Mouse (Mus musculus): Measurements from ENCODE around the gene Hes1. TPM values are rescaled to one million over a fixed set of nuclear protein-coding genes. Genes with fewer than 3 reads are reported as not detected.

Hes1 gene
- 14.6 and 19.1 TPM in 2 replicates for polyA plus RNA-seq (2015; fragmentation: Nextera tagmentation; extraction: Ambion mirVana)

DNA sequence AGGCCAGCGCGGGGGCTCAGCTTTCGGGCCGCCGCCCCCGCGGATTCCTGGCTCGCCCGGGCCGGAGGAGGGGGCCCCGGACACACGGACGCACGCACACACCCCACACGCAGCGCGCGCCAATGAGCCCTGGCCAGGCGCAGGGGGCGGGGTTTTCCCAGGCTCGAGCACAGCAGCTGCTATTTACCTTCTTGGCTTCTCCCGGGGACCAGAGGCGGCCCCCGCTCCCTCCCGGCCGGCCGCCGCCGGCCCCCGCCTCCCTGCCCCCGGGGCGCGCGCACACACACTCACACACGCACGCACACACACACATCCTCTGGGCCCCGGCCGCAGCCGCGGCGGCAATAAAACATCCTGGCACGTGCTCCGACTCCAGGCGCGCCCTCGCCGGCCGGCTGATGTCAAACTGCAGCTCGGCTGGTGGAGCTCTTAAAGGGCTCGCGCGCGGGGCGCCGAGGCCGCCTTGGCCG, at the start of gene Hes1:
Gene Hes1, plus strand, starts transcription at position 401 of the 470 bp plus-strand sequence.
- Histone ChIP-seq H3K9ac (peak within 1 kb of the TSS; percentile 82), H3K4me2 (peak within 1 kb of the TSS; percentile 98), H3K4me1 (replicated peaks) (peaks cover 70% of the 10 kb centered on the region), H3K4me3 (peak within 1 kb of the TSS; percentile 56), H3K9me3 (no peaks in the 10 kb centered on the region), H3K27ac (peak within 1 kb of the TSS; percentile 90), H3K36me3 (no peaks in the 10 kb centered on the region), H3K27me3 (peaks cover 78% of the 10 kb centered on the region)
- ATAC-seq (ENCODE audit: low FRiP score) = peak; percentile 78
- 0% methylated on average over 56 of the region's 57 CpGs for WGBS

DNA sequence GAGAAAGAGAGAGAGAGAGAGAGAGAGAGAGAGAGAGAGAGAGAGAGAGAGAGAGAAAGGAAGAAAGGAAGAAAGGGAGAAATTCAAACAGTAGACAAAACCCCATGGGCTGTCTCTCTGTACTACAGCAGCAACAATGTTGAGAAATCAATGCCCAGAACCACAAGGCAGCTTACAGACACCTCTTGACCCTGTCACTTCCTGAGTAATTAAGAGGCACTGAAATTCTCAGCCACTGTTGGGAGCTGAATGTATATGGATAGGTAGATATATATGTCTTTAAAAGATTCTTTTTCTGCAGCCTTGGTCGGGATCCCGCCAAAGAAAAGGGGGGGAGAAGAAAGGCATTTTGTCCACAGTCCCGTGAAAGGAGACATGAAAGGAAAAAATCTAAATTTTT, 48.1 kb upstream of the Hes1 start:
- no peak overlapping the region for H3K4me2 ChIP-seq
- H3K27ac ChIP-seq = no peak overlapping the region
- peaks cover 27% of the 10 kb centered on the region for H3K4me1 ChIP-seq (replicated peaks)
- H3K36me3 ChIP-seq = no peaks in the 10 kb centered on the region
- WGBS = 45% methylated on average over 3 of the region's 3 CpGs
- H3K9ac ChIP-seq = no peak overlapping the region
- H3K4me3 ChIP-seq = no peak overlapping the region
- H3K9me3 ChIP-seq = no peaks in the 10 kb centered on the region
- H3K27me3 ChIP-seq = peaks cover 71% of the 10 kb centered on the region
- ATAC-seq (ENCODE audit: low FRiP score) = no peak

DNA sequence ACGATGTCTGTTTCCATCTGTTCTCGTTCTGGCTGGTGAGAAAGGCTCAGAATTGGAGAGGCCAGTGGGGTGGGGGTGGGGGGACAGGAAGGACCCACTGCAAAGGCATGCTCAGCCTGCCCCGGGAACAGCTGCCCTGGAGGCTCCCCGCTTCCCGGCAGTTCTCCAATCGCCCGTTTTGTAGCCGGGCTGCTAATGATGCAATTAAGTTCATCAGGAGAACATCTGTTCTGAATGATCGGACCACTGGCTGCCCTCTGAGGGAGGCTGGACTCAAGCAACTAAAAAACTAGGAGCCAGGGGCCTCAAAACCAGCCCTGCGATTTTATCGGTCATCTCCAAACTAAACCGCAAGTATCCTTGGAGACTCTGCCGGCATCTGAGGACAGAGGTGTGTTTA, 44.1 kb upstream of the Hes1 start:
- 6% methylated on average over 13 of the region's 13 CpGs for WGBS
- H3K4me2 ChIP-seq = peak overlapping the region; percentile 1; the same call in 1 of the 2 replicates
- H3K27ac ChIP-seq = no peak overlapping the region
- H3K36me3 ChIP-seq = no peaks in the 10 kb centered on the region
- H3K4me3 ChIP-seq = no peak overlapping the region
- H3K9me3 ChIP-seq = no peaks in the 10 kb centered on the region
- H3K27me3 ChIP-seq = peaks cover 75% of the 10 kb centered on the region
- 0 out of 2 replicates have a peak, but pooled peaks have one; percentile 35 for ATAC-seq (ENCODE audit: low FRiP score)
- H3K9ac ChIP-seq = 0 out of 2 replicates have a peak overlapping the region, but pooled peaks have one; percentile 13
- peaks cover 42% of the 10 kb centered on the region for H3K4me1 ChIP-seq (replicated peaks)

DNA sequence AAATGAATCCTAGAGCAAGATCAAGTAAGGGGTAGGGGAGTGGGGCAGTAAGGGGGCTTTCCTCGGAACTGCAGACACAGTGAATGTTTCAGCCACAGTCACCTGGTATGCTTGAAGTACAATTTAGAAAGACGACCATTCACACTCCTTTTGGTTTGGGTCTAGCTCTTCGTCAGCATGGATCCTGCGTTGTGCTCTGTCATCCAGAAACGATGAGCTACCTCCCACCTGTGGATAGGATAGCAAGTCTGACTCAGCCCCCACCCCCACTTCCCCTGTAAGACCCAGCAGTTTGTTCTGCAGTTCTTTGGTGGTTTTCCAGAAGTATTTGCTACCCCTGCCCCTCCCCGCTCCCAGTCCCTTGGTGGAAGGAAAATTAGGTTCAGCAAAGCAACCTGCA, 41.8 kb upstream of the Hes1 start:
- Histone ChIP-seq H3K9me3 (no peaks in the 10 kb centered on the region), H3K4me1 (replicated peaks) (peaks cover 34% of the 10 kb centered on the region), H3K9ac (no peak overlapping the region), H3K4me3 (no peak overlapping the region), H3K27ac (peak overlapping the region; percentile 49; the same call in 1 of the 2 replicates), H3K36me3 (no peaks in the 10 kb centered on the region), H3K4me2 (no peak overlapping the region), H3K27me3 (peaks cover 73% of the 10 kb centered on the region)
- WGBS = 63% methylated on average over 6 of the region's 6 CpGs
- ATAC-seq (ENCODE audit: low FRiP score) = no peak

DNA sequence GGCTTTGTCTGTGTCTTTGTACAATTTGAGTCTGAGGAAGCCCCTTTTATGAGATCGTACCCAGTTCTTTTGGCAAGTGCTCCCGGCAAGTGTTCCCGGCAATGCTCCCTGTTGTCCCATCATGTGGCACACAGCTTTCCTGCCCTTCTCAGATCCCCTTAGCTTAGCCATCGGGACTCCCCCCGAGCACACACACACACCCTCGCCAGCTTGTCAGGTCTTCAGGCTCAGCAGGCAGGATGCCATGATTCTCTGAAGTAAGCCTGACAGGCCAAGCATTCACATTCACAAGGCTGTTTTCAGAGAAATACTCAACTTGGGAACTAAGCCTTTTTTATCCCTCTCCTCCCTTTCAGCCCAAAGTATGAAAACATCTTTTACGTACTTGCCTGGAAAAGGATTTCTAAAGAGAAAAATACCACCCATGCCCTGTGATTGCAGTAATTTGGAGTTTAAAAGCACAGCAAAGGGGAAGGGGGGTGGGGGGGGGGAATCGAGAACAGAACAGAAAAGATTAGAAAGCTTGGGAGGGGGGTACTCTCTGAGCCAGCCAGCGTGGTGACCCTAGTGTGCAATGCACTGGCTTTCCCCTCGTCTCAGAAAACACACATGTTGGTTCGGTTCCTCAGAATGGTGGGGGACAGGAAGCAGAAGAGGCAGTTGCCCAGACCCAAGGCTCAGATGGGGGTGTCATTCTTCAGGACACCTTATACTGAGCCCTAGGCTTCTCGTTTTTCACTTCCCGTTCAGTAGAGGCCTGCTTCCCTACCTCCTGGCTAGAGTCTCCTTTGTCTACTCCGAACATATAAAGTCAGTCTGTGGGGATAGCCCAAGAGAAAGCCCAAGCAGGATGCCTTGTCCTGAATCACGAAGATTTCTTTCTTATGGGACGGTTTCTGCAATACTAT, 41.0 kb upstream of the Hes1 start:
- peak overlapping the region; percentile 49; the same call in 1 of the 2 replicates for H3K27ac ChIP-seq
- H3K4me1 ChIP-seq (replicated peaks) = peaks cover 40% of the 10 kb centered on the region
- no peak overlapping the region for H3K9ac ChIP-seq
- H3K36me3 ChIP-seq = no peaks in the 10 kb centered on the region
- no peak overlapping the region for H3K4me2 ChIP-seq
- 57% methylated on average over 16 of the region's 16 CpGs for WGBS
- H3K4me3 ChIP-seq = no peak overlapping the region
- peaks cover 65% of the 10 kb centered on the region for H3K27me3 ChIP-seq
- no peaks in the 10 kb centered on the region for H3K9me3 ChIP-seq
- ATAC-seq (ENCODE audit: low FRiP score) = peak; percentile 56

DNA sequence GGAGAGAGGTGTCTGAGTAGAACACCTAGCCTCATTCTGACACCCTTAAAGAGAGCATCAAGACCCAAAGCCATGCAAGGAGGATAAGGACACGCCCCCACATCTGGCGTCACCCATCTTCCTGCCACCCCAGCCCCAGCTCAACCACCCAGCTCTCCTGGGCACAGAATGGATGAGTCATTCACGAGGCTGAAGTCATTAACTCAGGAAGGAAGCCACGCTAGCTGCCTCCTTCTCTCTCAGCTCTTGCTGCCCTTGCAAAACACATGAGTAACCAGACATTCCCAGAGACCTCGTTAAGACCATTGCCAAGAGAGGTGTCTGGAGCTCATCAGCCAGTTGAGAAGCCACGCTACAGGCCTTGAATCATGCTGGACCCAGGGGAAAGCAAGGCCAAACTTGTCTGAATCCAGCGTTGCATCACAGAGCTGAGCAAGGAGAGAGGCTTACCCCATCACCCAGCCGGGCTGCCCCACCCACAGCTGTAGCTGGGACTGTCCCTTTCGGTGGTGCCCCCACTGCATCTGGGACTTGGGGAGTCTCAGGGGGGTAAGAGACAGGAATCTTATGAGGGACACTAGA, 39.4 kb upstream of the Hes1 start:
- H3K27me3 ChIP-seq = peaks cover 52% of the 10 kb centered on the region
- H3K27ac ChIP-seq = no peak overlapping the region
- WGBS = 76% methylated on average over 9 of the region's 9 CpGs
- peaks cover 39% of the 10 kb centered on the region for H3K4me1 ChIP-seq (replicated peaks)
- H3K4me2 ChIP-seq = no peak overlapping the region
- ATAC-seq (ENCODE audit: low FRiP score) = no peak
- H3K9me3 ChIP-seq = no peaks in the 10 kb centered on the region
- H3K4me3 ChIP-seq = no peak overlapping the region
- no peaks in the 10 kb centered on the region for H3K36me3 ChIP-seq
- H3K9ac ChIP-seq = no peak overlapping the region

DNA sequence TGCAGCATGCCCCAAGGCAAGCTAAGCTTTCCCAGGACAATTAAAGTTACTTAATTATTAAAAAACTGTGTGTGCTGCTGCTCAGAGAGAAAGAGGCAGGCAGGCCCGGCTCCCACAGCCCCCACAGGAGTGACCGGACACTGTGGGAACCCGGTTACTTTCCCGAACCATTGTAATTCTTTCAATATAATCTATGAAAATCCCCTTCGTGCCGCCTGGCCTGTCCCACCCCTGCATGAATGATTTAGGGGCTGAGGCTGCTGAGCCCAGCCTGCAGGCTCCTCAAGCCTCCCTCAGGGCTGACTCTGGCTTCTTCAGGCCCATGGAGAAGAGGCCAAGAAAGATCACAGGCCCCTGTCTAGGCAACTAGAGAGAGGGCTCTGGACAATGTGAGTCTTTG, 36.0 kb upstream of the Hes1 start:
- Histone ChIP-seq H3K27ac (no peak overlapping the region; the same call in 1 of the 2 replicates), H3K36me3 (no peaks in the 10 kb centered on the region), H3K9me3 (no peaks in the 10 kb centered on the region), H3K9ac (no peak overlapping the region), H3K27me3 (peaks cover 38% of the 10 kb centered on the region), H3K4me3 (no peak overlapping the region), H3K4me1 (replicated peaks) (peaks cover 23% of the 10 kb centered on the region), H3K4me2 (no peak overlapping the region)
- peak; percentile 52; the same call in 1 of the 2 replicates for ATAC-seq (ENCODE audit: low FRiP score)
- WGBS = 37% methylated on average over 6 of the region's 6 CpGs

DNA sequence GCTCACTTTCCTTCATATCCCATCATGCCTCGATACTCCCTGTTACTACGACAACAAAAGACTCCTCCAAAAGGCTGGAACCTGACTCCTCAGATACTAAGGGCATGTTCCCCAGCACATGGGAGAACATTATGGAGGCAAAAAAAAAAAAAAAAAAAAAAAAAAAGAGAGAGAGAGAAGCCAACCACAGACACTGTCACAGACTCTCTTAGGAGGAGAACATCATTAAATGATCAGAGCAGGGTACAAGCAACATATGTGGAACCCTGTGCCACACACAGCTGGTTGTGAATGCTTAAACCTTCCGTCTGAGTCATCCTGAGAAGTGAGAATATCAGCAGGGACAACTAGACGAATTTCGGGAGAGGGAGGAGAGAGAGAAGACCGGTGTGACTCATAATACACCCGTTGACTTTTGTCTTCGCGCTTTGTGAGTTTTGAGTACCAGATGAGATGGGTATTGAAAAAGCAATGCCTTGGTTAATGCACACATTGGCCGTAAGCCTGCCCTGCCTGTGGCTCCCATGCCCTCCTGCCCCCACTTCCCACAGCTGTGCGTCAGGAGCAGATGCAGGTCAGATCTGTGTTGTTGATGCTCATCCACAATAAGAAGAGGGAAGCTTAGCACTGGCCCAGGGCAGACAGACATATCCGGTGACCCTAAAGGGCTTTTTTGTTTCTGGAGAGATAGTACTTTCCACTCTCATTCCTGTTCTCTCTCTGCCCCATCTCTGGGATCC, 34.8 kb upstream of the Hes1 start:
- no peaks in the 10 kb centered on the region for H3K9me3 ChIP-seq
- H3K27ac ChIP-seq = no peak overlapping the region
- no peaks in the 10 kb centered on the region for H3K36me3 ChIP-seq
- H3K27me3 ChIP-seq = peaks cover 39% of the 10 kb centered on the region
- H3K4me1 ChIP-seq (replicated peaks) = peaks cover 19% of the 10 kb centered on the region
- no peak overlapping the region for H3K4me3 ChIP-seq
- no peak for ATAC-seq (ENCODE audit: low FRiP score)
- no peak overlapping the region for H3K4me2 ChIP-seq
- WGBS = 59% methylated on average over 12 of the region's 12 CpGs
- no peak overlapping the region for H3K9ac ChIP-seq

DNA sequence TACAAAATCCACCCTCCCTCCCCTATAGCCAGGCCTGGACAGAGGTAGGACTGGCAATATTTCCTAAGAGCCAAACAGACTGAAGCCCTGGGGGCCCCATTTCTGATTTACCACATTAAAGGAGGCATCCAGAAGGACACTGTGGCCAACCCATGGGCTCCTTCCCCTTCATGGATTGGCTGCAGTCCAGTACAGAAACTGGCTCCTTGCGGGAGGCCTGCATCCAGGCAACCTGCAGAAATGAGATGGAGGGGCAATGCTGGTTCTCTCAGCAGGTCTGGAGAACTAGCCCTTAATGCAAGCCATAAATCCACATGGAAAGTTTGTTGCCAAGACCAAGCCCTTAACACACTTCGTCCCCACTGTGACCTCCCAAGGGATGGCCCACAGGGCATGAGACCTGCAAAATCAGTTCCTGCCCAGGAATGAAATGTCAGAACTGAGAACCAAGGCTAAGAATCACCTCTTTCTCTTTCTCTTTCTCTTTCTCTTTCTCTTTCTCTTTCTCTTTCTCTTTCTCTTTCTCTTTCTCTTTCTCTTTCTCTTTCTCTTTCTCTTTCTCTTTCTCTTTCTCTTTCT, 31.8 kb upstream of the Hes1 start:
- H3K27ac ChIP-seq = no peak overlapping the region
- no peak overlapping the region for H3K4me2 ChIP-seq
- 68% methylated on average over 2 of the region's 2 CpGs for WGBS

DNA sequence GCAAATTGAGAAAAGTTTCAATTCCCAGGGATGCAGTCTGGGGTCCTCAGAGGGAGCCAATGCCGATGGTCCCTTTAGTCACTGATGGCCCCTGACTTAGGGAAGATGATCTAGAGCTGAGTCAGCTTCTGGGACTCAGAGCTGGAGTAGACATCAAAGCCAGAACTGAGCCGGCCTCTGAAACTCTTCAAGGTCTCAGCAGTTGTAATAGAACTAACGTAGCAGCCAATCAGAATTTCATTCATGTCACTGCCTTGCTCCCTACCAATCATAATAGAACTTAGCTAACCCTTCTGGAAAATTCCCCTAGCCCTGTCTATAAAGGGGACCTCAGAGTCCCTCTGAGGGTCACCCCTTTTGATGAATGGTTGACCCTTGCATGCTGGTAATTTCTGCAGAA, 30.8 kb upstream of the Hes1 start:
- H3K9ac ChIP-seq = no peak overlapping the region
- H3K4me2 ChIP-seq = no peak overlapping the region
- no peak overlapping the region for H3K4me3 ChIP-seq
- H3K36me3 ChIP-seq = no peaks in the 10 kb centered on the region
- H3K27ac ChIP-seq = no peak overlapping the region
- H3K9me3 ChIP-seq = no peaks in the 10 kb centered on the region
- ATAC-seq (ENCODE audit: low FRiP score) = no peak
- peaks cover 65% of the 10 kb centered on the region for H3K27me3 ChIP-seq
- WGBS = 82% methylated on average over 3 of the region's 3 CpGs
- peaks cover 14% of the 10 kb centered on the region for H3K4me1 ChIP-seq (replicated peaks)

More for the DNA sequence above, 31.8 kb upstream of the Hes1 start:
- H3K4me3 ChIP-seq = no peak overlapping the region
- no peak overlapping the region for H3K9ac ChIP-seq
- no peak for ATAC-seq (ENCODE audit: low FRiP score)
- no peaks in the 10 kb centered on the region for H3K9me3 ChIP-seq
- H3K27me3 ChIP-seq = peaks cover 55% of the 10 kb centered on the region
- H3K4me1 ChIP-seq (replicated peaks) = peaks cover 20% of the 10 kb centered on the region
- H3K36me3 ChIP-seq = no peaks in the 10 kb centered on the region

DNA sequence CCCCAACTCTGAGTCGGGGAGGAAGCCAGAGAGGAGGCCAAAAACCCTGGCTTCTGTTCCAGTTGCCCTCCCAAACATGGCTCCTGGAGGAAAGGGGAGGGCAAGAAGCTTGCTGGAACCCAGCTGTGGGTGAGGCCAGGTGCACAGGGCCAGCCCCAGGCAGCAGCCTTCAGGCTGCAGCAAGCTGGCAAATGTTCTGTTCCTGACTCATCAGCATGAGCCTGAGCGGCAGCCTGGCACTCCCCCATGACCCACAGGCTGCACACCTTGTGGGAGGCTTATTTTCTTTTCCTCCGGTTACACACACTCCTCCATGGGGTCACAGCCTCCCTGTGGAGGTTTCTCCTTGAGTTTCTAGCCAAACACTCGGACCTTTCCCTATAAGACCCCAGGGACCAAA, 30.2 kb upstream of the Hes1 start:
- H3K4me2 ChIP-seq = no peak overlapping the region
- no peaks in the 10 kb centered on the region for H3K36me3 ChIP-seq
- no peaks in the 10 kb centered on the region for H3K9me3 ChIP-seq
- H3K4me3 ChIP-seq = no peak overlapping the region
- 60% methylated on average over 4 of the region's 4 CpGs for WGBS
- H3K4me1 ChIP-seq (replicated peaks) = peaks cover 15% of the 10 kb centered on the region
- H3K9ac ChIP-seq = no peak overlapping the region
- no peak overlapping the region for H3K27ac ChIP-seq
- no peak; the same call in 1 of the 2 replicates for ATAC-seq (ENCODE audit: low FRiP score)
- peaks cover 69% of the 10 kb centered on the region for H3K27me3 ChIP-seq

DNA sequence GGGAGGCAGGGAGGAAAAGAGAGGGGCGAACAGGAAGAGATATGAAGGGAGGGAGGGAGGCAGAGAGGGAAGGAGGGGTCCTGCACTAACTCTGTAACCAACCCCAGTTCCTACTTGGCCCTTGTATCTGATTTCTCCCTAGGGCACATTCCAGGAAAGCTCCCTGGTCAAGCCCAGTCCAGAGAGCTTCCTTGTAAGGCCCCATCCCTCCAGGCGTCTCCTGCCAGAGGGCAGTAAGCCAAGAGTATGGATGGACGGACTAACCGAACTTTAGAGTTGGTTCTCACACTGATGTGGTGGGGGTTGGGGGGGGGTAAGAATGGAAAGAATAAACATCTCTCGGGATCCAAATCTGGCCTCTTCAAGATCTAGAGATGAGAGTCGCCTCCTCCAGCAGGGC, 29.7 kb upstream of the Hes1 start:
- Histone ChIP-seq H3K36me3 (no peaks in the 10 kb centered on the region), H3K4me3 (no peak overlapping the region), H3K4me2 (no peak overlapping the region), H3K4me1 (replicated peaks) (peaks cover 20% of the 10 kb centered on the region), H3K27me3 (peaks cover 72% of the 10 kb centered on the region), H3K9ac (no peak overlapping the region), H3K9me3 (no peaks in the 10 kb centered on the region), H3K27ac (no peak overlapping the region)
- ATAC-seq (ENCODE audit: low FRiP score) = no peak
- WGBS = 54% methylated on average over 6 of the region's 6 CpGs
